Mouse (Mus musculus) limb, embryonic 15.5 days (tissue): Measurements from ENCODE around the gene Wwc1. TPM values are rescaled to one million over a fixed set of nuclear protein-coding genes. Genes with fewer than 3 reads are reported as not detected.

Source experiments
- ATAC-seq: fragments of 200-750 bp; cut with Nextera tagmentation; 2 replicates; pipeline ENCODE4 v1.8.0; 2017; ENCODE audit warnings: low read depth, moderate TSS enrichment; ENCODE audit not compliant: insufficient number of reproducible peaks, low FRiP score, low TSS enrichment
- H3K27ac ChIP-seq: fragments of 300-500 bp; sonication (generic); 2 replicates; pipeline ENCODE4 v1.5.1; 2015; ENCODE audit warnings: moderate library complexity, mild to moderate bottlenecking, inconsistent platforms
- H3K27me3 ChIP-seq: fragments of 300-500 bp; sonication (generic); 2 replicates; pipeline ENCODE4 v1.6.1; 2015; ENCODE audit warnings: inconsistent platforms
- H3K36me3 ChIP-seq: fragments of 300-500 bp; sonication (generic); 2 replicates; pipeline ENCODE4 v1.6.1; 2015; ENCODE audit warnings: inconsistent platforms
- H3K4me1 ChIP-seq: fragments of 300-500 bp; sonication (generic); 2 replicates; pipeline ENCODE4 v1.6.1; 2015; ENCODE audit warnings: inconsistent platforms
- H3K4me2 ChIP-seq: fragments of 300-500 bp; sonication (generic); 2 replicates; pipeline ENCODE4 v1.6.1; 2015; ENCODE audit warnings: mild to moderate bottlenecking, inconsistent platforms
- H3K4me3 ChIP-seq: fragments of 300-500 bp; sonication (generic); 2 replicates; pipeline ENCODE4 v1.5.1; 2015; ENCODE audit warnings: mild to moderate bottlenecking, inconsistent platforms
- H3K9ac ChIP-seq: fragments of 300-500 bp; sonication (generic); 2 replicates; pipeline ENCODE4 v1.6.1; 2015; ENCODE audit warnings: inconsistent platforms
- H3K9me3 ChIP-seq: fragments of 300-500 bp; sonication (generic); 2 replicates; pipeline ENCODE4 v1.6.1; 2016; ENCODE audit warnings: inconsistent platforms
- WGBS: fragments of 180-500 bp; shearing (Covaris S2); methylation state at CpG from one replicate; pipeline ENCODE4 v1.1.7; 2015; 5-methylcytosine and 5-hydroxymethylcytosine counted together
- polyA plus RNA-seq: library from polyadenylated mRNA; unstranded; fragments of >200 nt; fragmentation: Nextera tagmentation; extraction: Ambion mirVana; gene quantifications from 2 replicates; pipeline ENCODE4 v1.2.1, GENCODE M21; 2015

Gene Wwc1
- polyA plus RNA-seq, 1 experiment from 2014 or later: 6.0 TPM

DNA sequence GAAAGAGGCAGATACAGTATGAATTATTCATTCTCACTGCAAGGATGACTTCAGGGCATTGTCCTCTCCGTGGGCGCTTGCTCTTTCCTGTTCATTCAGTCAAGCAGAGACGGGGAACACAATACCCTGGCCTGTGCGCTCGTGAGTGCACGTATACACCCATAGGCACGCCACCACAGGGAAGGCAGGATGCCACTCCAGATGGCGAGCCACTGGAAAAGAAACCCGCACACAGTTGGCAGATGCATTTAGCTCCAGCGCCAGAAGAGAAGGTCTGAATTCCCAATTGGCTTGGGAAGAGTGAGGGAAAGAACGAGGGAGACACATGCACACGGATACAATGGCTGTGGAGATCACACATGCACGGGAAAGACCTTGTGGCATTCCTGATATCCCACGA lies 53.0 kb downstream of the Wwc1 start:
- peaks cover 9% of the 10 kb centered on the region; the same call in 1 of the 2 replicates for H3K4me1 ChIP-seq
- no peak overlapping the region for H3K4me2 ChIP-seq
- no peak overlapping the region for H3K27ac ChIP-seq
- 82% methylated on average over 14 of the region's 14 CpGs for WGBS
- no peaks in the 10 kb centered on the region for H3K27me3 ChIP-seq
- H3K36me3 ChIP-seq: no peaks in the 10 kb centered on the region
- H3K9me3 ChIP-seq: no peaks in the 10 kb centered on the region
- H3K4me3 ChIP-seq: no peak overlapping the region
- no peak for ATAC-seq
- no peak overlapping the region for H3K9ac ChIP-seq

DNA sequence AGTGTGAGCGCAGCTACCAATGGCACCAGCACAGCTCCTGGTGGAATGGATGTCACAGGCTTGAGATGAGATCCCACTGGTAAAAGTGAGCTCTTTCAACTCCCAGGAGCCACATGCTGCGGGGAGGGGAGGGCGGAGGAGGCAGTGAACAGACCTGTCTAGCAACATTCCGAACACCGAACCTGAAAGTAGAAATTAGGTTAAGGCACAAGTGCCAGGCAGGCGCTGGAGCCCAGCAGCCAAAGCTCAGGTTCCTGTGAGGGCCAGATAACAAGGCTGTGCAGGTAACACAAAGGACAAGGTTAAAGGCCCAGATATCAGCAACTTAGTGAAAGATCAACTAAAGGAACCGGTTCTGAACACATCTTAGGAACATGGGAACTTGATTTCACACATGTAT lies 54.7 kb downstream of the Wwc1 start:
- Histone ChIP-seq H3K4me2 (no peak overlapping the region), H3K9me3 (no peaks in the 10 kb centered on the region), H3K4me1 (no peaks in the 10 kb centered on the region), H3K27me3 (no peaks in the 10 kb centered on the region), H3K9ac (no peak overlapping the region), H3K36me3 (no peaks in the 10 kb centered on the region), H3K27ac (peak overlapping the region; percentile 38; the same call in 1 of the 2 replicates), H3K4me3 (no peak overlapping the region)
- no peak for ATAC-seq
- WGBS: 64% methylated on average over 7 of the region's 7 CpGs

DNA sequence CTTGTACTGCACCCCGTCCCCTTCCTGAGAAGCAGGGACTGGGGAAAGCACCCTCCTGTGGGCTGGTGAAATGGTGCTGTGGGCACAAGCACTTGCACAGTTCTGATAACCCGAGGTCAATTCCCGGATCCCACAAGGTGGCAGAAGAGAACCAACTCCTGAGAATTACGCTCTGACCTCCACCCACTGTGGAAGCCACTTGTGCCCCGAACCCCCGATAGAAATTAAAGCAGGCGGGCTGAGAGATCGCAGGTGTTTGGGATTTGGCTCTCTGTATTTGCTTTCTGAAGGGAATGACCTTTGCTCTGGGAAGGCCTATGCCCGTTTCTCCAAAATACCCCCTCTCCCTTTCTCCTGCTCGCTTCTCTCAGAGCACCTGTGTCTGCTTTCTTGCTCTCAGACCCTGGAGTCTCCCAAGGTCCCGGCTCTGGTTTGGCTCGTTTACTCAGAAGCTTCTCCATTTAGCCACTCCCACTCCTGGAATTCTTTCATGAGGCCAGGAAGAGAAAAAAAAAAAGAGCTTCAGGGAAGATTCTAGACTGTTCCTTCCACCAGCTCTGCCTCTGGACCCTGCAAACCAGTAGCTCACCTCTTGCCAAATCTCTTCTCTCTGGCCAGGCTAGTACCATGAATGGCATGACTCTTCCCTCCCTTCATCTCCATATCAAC lies 58.0 kb downstream of the Wwc1 start:
- no peak for ATAC-seq
- no peaks in the 10 kb centered on the region for H3K9me3 ChIP-seq
- H3K4me1 ChIP-seq: peaks cover 13% of the 10 kb centered on the region
- H3K27me3 ChIP-seq: no peaks in the 10 kb centered on the region
- H3K4me3 ChIP-seq: no peak overlapping the region
- no peak overlapping the region for H3K4me2 ChIP-seq
- no peak overlapping the region for H3K9ac ChIP-seq
- WGBS: 30% methylated on average over 12 of the region's 12 CpGs
- H3K27ac ChIP-seq: no peak overlapping the region
- no peaks in the 10 kb centered on the region for H3K36me3 ChIP-seq

DNA sequence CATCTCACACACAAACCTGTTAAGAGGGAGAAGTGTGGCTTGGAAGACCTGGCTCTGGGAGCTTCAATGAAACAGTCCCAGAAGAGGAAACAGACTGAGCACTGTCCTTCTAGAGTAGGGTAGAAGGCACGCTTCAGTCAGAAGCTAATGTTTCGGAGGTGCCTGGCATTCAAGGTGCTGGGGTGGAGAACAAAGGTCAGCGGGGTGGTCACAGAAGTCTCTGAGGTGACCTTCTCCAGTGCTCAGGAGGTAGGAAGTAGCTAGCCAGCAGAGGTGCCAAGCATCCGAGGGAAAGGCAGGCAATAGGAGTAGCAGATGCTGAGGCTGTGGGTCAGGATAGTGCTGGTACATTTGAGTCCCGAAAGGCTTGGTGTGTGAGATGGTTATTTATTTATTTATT lies 59.6 kb downstream of the Wwc1 start:
- H3K27me3 ChIP-seq: no peaks in the 10 kb centered on the region
- H3K36me3 ChIP-seq: no peaks in the 10 kb centered on the region
- H3K9ac ChIP-seq: no peak overlapping the region
- H3K4me2 ChIP-seq: no peak overlapping the region
- 76% methylated on average over 5 of the region's 5 CpGs for WGBS
- H3K4me3 ChIP-seq: no peak overlapping the region
- H3K4me1 ChIP-seq: peaks cover 13% of the 10 kb centered on the region
- ATAC-seq: no peak
- H3K9me3 ChIP-seq: no peaks in the 10 kb centered on the region
- H3K27ac ChIP-seq: no peak overlapping the region

DNA sequence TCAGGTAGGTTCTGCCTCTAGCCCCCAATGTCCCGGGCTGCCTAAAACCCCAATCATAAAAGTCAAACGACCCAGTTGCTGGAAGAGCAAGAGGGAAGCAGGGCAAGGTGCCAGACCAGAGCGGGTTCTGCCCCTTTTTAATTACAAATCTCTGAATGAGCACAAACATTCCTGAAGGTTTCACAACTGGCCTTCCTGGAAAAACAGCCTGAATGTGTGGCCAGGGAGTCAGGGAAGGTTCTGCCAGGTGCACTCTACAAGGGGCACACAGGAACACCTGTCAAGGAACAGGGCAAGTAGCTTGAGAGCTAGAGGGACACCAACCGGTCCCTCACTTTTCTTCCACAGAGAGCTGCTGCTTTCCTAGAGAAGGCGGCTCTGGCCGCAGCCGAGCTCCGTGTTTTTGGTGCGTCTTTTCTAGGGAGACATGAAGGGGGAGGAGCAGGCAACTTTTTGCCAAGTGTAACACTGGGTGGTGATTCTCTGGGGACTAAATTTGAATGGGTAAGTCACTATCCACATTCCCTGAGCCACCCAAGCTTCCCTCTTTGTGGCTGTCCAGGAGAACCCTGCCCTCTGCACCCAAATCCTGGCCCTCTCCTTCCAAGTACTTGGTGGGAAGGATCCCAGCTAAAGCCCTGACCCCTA lies 60.3 kb downstream of the Wwc1 start:
- no peak for ATAC-seq
- H3K4me1 ChIP-seq: peaks cover 13% of the 10 kb centered on the region
- 0 out of 2 replicates have a peak overlapping the region, but pooled peaks have one; percentile 18 for H3K27ac ChIP-seq
- H3K4me2 ChIP-seq: no peak overlapping the region
- H3K9ac ChIP-seq: no peak overlapping the region
- H3K36me3 ChIP-seq: no peaks in the 10 kb centered on the region
- H3K27me3 ChIP-seq: no peaks in the 10 kb centered on the region
- 44% methylated on average over 9 of the region's 9 CpGs for WGBS
- H3K4me3 ChIP-seq: no peak overlapping the region
- no peaks in the 10 kb centered on the region for H3K9me3 ChIP-seq

DNA sequence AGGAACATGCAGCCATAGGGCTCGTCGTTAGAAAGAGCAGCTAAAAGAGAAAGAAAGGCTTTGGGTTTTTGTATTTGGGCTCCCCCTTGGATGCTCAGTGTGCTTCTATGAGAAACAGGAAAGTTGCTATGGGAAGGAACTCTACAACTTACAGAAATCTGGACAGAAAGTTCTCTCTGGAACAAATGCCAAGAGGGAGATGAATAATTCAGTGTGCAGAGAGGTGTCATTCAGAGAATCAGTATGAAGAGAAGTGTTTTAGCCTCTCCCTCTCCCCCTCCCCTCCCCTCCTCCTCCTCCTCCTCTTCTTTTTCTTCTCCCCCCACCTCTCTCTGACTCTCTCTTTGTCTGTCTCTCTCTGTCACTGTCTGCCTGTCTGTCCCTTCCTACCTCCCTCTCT lies 60.9 kb downstream of the Wwc1 start:
- Histone ChIP-seq H3K9ac (no peak overlapping the region), H3K4me1 (peaks cover 13% of the 10 kb centered on the region), H3K27ac (no peak overlapping the region), H3K27me3 (no peaks in the 10 kb centered on the region), H3K4me2 (no peak overlapping the region), H3K9me3 (no peaks in the 10 kb centered on the region), H3K4me3 (no peak overlapping the region), H3K36me3 (no peaks in the 10 kb centered on the region)
- ATAC-seq: no peak
- WGBS: 53% methylated on average over 2 of the region's 2 CpGs

DNA sequence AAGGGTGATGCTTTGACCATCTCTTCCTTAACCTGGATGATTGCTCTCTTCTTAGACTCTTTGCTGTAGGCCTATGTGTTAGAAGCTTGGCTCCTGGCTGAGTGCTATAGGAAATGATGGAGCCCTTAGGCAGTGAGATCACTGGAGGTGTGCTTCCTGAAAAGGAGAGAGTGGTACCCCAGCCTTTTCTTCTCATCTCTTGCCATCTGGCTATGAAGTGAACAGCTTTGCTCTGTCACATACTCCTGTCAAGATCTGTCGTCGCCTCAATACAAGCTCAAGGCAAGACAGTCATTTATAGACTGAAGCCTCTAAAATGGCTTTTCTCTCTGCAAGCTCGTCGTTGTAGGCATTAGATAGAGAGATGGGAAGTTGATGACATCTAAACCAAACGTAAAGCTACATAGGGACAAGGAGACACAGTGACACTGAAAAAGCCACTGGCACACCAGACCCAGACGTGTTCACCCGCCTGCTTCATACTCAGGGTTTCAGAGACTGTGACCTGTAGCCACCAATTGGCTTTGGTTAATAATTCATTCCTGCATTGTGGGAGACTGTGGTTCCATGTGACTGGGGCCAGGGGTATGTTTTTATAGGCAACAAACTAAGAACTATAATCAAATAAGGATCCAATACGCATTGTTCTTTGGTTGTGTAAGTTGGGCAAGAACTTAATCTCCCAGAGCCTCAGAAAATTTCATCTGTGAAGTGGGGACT lies 63.7 kb downstream of the Wwc1 start:
- ATAC-seq: no peak
- peaks cover 13% of the 10 kb centered on the region for H3K4me1 ChIP-seq
- no peaks in the 10 kb centered on the region for H3K36me3 ChIP-seq
- H3K4me3 ChIP-seq: no peak overlapping the region
- WGBS: 77% methylated on average over 8 of the region's 8 CpGs
- H3K9ac ChIP-seq: no peak overlapping the region
- H3K27ac ChIP-seq: no peak overlapping the region
- no peak overlapping the region for H3K4me2 ChIP-seq
- no peaks in the 10 kb centered on the region for H3K9me3 ChIP-seq
- no peaks in the 10 kb centered on the region for H3K27me3 ChIP-seq

DNA sequence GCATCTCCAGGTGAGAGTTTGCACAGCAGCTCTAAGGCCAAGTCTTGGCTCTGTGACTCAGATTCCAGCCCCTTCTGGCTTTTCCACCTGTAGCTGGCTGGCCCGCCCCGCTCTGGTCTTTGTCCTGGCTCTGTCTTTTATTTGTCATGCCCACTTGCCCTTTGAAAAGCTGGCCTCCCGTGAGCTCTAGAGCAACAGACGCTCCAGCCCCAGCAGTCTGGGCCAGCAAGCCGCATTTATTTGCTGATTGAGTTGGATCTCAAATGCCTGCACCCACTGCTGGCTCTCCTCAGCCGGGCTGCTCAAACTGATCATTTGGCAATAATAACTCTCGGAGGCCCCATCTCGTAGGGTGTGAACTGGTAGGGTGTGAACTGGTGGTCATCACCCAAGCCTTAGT lies 64.8 kb downstream of the Wwc1 start:
- H3K9ac ChIP-seq: no peak overlapping the region
- no peak overlapping the region for H3K27ac ChIP-seq
- peaks cover 13% of the 10 kb centered on the region for H3K4me1 ChIP-seq
- no peak overlapping the region for H3K4me2 ChIP-seq
- no peak for ATAC-seq
- H3K9me3 ChIP-seq: no peaks in the 10 kb centered on the region
- H3K27me3 ChIP-seq: no peaks in the 10 kb centered on the region
- no peaks in the 10 kb centered on the region for H3K36me3 ChIP-seq
- H3K4me3 ChIP-seq: no peak overlapping the region
- 62% methylated on average over 8 of the region's 8 CpGs for WGBS

DNA sequence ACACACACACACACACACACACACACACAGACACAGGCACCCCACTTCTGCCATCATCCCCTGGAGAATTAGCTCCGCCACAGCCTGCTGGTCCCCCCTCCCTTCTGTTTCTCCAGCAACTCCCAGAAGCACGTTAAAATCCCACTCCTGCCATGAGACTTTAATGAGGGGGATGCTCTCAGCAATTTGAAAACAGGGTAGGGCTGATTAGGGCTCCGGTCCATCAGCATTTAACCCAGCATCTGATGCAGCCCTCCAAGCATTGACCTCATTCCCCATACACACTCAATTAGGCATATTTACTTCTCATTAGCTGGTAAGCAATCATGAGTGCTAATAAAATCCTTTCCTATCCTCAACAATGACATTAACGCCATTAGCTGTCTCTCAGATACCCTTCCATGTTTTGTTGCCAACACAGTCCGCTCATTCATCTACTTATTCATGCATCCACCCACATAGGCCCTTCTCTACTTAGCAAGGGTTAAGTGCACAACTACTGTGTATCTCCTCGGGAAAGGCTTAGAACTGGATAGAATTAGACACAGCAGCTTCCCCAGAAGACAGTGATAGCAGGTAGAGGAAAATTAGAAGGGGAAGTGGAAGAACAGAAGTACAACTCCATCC lies 66.8 kb downstream of the Wwc1 start:
- H3K4me3 ChIP-seq: no peak overlapping the region
- no peak for ATAC-seq
- H3K4me2 ChIP-seq: no peak overlapping the region
- H3K27me3 ChIP-seq: no peaks in the 10 kb centered on the region
- no peak overlapping the region for H3K27ac ChIP-seq
- no peak overlapping the region for H3K9ac ChIP-seq
- WGBS: 70% methylated on average over 6 of the region's 6 CpGs
- H3K9me3 ChIP-seq: no peaks in the 10 kb centered on the region
- H3K4me1 ChIP-seq: no peaks in the 10 kb centered on the region
- no peaks in the 10 kb centered on the region for H3K36me3 ChIP-seq

DNA sequence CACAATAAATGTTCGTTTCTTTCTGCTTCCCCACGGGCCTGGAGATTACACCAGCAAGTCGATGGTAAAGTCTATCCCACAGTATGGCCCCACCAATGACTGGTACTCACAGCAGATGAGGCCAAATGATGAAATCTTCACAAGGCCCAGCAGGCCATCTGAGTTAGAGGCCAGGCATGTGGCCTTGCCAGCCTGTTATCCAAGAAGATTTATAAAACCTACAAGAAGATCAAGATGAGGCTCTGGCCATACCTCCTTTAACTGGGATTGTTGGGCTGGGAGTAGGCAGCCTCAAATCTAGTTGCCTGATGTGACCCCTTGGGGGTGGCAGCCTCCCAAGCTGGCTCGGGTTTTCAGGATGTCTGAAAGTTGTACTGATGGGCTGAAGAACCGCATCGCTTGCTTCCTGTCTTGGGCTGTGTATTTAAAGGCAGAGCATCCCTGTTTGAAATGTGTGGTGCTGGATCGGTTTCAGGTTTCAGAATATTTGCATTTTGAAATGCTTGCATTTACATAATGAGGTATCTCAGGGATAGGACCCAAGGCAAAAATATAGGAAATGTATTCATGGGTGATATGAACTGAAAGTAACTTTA lies 75.3 kb downstream of the Wwc1 start:
- Histone ChIP-seq H3K4me1 (no peaks in the 10 kb centered on the region), H3K36me3 (no peaks in the 10 kb centered on the region), H3K9ac (no peak overlapping the region), H3K27ac (no peak overlapping the region), H3K27me3 (no peaks in the 10 kb centered on the region), H3K4me2 (no peak overlapping the region), H3K9me3 (no peaks in the 10 kb centered on the region), H3K4me3 (no peak overlapping the region)
- ATAC-seq: no peak
- 81% methylated on average over 7 of the region's 7 CpGs for WGBS

DNA sequence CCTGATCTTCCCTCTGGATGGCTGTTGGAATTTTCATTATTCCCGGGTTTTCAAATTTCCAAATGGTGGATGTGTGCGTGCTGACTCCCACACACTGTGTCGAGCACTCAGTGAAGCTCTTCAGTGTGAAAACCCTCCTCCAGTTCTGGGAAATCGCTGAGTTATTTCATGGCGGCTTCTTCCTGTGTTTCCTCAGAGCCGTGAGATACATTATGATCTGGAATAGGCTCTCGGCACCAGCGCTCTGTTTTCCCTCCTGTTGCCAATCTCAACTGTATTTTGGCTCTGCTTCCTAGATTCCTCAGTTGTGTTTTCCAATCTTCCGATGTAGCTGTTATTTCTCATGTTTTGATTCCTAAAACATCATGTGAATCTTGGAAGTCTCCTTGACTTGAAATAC lies 77.2 kb downstream of the Wwc1 start:
- 76% methylated on average over 9 of the region's 9 CpGs for WGBS
- no peak overlapping the region for H3K27ac ChIP-seq
- H3K9ac ChIP-seq: no peak overlapping the region
- no peaks in the 10 kb centered on the region for H3K36me3 ChIP-seq
- H3K4me1 ChIP-seq: no peaks in the 10 kb centered on the region
- H3K4me3 ChIP-seq: no peak overlapping the region
- no peaks in the 10 kb centered on the region for H3K27me3 ChIP-seq
- H3K9me3 ChIP-seq: no peaks in the 10 kb centered on the region
- no peak for ATAC-seq
- no peak overlapping the region for H3K4me2 ChIP-seq
